Mouse (Mus musculus) lung, postnatal 0 days (tissue): ENCODE data around the gene Banf1.

ENCODE experiments used
- CTCF ChIP-seq: IDR thresholded peaks from 2 replicates; pipeline ENCODE4 v1.5.1; 2016; ENCODE audit warnings: antibody characterized with exemption, mild to moderate bottlenecking
- EP300 ChIP-seq: IDR thresholded peaks from 2 replicates; pipeline ENCODE4 v1.6.1; 2016; ENCODE audit warnings: antibody characterized with exemption, mild to moderate bottlenecking, control low read depth

DNA sequence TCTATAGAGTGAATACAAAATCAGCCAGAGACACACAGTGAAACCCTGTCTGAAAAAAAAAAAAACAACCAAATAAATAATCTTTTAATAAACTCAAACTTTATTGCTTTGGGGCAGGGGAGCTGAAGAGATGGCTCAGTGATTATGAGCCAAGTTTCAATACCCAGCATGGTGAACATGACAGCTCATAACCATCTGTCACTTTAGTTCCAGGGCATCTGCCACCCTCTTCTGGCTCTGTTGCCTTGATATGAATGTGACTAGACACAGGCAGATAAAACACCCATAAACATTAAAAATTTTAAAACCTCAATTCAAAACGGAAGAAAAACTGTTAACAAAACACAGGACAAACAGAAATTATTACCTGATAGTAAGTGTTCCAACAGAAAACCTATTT is 10.5 kb upstream of the Banf1 start:
- TF ChIP-seq CTCF: no peak
- no peak for TF ChIP-seq EP300
